Mouse (Mus musculus): ENCODE results near the gene Lins1.

Gene Lins1

GRCm38 (mm10) chr7:66702721-66703120, 13.0 kb downstream of the Lins1 start:
- TF ChIP-seq GATA4 (IDR thresholded peaks at IDR 0.05; ENCODE audit: insufficient replicate concordance, low read length), result no peak

GRCm38 (mm10) chr7:66704631-66705030, 14.9 kb downstream of the Lins1 start:
- no peak for TF ChIP-seq GATA4 (IDR thresholded peaks at IDR 0.05; ENCODE audit: insufficient replicate concordance, low read length)

- TF ChIP-seq GATA4 (IDR thresholded peaks at IDR 0.05; ENCODE audit: insufficient replicate concordance, low read length), result no peak
These were observed 21.5 kb downstream of the Lins1 start for GRCm38 (mm10) chr7:66711166-66711565.

GRCm38 (mm10) chr7:66724514-66724913, 34.8 kb downstream of the Lins1 start:
- TF ChIP-seq GATA4 (IDR thresholded peaks at IDR 0.05; ENCODE audit: insufficient replicate concordance, low read length), result no peak

GRCm38 (mm10) chr7:66724954-66725353, 35.3 kb downstream of the Lins1 start:
- no peak for TF ChIP-seq GATA4 (IDR thresholded peaks at IDR 0.05; ENCODE audit: insufficient replicate concordance, low read length)

GRCm38 (mm10) chr7:66728072-66728471, 38.4 kb downstream of the Lins1 start:
- TF ChIP-seq GATA4 (IDR thresholded peaks at IDR 0.05; ENCODE audit: insufficient replicate concordance, low read length), result no peak

GRCm38 (mm10) chr7:66729232-66729631, 39.5 kb downstream of the Lins1 start:
- TF ChIP-seq GATA4 (IDR thresholded peaks at IDR 0.05; ENCODE audit: insufficient replicate concordance, low read length), result no peak

DNA sequence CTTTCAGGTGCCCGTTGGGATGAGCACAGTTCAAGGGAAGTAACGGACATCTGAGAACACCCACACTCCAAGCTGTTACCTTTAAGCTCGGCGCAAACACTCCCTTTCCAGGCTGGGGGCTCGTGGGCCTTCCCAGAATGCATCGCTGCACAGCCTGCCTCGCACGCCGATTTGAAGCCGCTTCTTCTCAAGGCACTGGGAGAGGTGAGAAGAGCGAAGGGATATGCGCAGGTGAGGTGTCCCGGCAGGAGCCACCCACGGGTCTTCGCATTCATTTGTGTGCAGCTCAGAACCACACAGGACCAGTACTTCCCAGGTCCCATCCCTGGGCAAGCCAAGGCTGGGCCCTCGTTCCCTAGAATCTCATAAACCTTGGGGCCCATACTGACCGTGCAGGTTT, 43.7 kb downstream of the Lins1 start:
- TF ChIP-seq GATA4 (IDR thresholded peaks at IDR 0.05; ENCODE audit: insufficient replicate concordance, low read length), result no peak

- TF ChIP-seq GATA4 (IDR thresholded peaks at IDR 0.05; ENCODE audit: insufficient replicate concordance, low read length), result no peak
These were observed 44.2 kb downstream of the Lins1 start for GRCm38 (mm10) chr7:66733882-66734281.

GRCm38 (mm10) chr7:66734466-66734865, 44.8 kb downstream of the Lins1 start:
- TF ChIP-seq GATA4 (IDR thresholded peaks at IDR 0.05; ENCODE audit: insufficient replicate concordance, low read length), result no peak

DNA sequence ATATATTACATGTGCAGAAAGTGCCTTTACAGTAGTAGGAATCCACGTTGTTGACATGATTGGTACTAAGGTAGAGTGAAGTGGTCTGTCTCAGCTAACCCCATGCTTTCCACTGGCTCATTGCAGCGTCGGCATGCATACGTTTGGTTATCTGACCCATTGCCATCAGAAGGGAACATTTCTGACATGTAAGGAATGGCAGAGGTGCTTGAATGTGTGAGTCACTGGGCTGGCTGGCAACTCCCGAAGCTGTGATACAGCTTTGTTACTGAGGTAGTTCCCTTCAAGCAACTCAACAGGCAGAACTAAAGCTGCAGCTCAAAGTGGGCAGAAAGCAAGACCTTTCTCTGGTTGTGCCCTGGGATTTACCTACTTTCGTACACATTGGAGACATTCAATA, 45.3 kb downstream of the Lins1 start:
- no peak for TF ChIP-seq GATA4 (IDR thresholded peaks at IDR 0.05; ENCODE audit: insufficient replicate concordance, low read length)

DNA sequence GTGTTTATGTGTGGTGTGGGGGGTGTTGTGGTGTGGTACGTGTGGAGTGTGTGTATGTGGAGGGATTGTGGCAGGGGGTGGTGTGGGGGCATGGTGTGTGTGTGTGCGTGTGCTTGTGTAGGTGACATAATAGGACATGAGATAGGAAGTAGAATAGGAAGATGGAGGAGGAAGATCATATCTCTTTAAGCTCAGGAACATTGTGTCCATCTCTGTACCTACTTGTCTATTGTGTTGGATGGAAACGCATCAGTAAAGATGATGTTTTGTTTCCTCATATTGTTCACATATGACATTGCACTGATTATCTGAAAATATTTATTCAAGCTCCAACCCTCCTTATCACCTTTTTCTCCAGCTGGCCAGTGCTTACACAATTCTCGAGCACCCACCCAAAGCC, 47.7 kb downstream of the Lins1 start:
- no peak for TF ChIP-seq GATA4 (IDR thresholded peaks at IDR 0.05; ENCODE audit: insufficient replicate concordance, low read length)

DNA sequence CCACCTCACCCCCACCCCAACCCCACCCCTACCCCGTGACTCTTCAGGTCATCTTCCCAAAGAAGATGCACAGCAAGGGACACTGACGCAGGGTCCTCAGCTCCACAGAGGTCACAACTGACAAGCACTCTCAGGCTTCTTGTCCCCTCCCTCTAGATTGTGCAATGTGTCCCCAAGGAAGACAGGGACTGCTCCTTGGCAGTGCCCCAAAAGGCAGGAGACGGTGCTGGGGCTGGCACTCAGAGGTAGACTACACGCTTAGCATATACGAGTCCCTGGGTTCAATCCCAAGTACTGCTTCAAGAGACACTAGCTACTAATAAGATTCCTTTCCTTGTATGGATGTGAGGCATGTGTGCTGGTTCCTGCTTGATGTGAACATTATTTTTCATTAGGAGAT, 51.3 kb downstream of the Lins1 start:
- no peak for TF ChIP-seq GATA4 (IDR thresholded peaks at IDR 0.05; ENCODE audit: insufficient replicate concordance, low read length)

GRCm38 (mm10) chr7:66741412-66741811, 51.7 kb downstream of the Lins1 start:
- no peak for TF ChIP-seq GATA4 (IDR thresholded peaks at IDR 0.05; ENCODE audit: insufficient replicate concordance, low read length)

GRCm38 (mm10) chr7:66743377-66743781, 53.7 kb downstream of the Lins1 start, which contains the start of gene Cers3:
Gene Cers3, plus strand, starts transcription at chr7:66743504.
- no peak for TF ChIP-seq GATA4 (IDR thresholded peaks at IDR 0.05; ENCODE audit: insufficient replicate concordance, low read length)

DNA sequence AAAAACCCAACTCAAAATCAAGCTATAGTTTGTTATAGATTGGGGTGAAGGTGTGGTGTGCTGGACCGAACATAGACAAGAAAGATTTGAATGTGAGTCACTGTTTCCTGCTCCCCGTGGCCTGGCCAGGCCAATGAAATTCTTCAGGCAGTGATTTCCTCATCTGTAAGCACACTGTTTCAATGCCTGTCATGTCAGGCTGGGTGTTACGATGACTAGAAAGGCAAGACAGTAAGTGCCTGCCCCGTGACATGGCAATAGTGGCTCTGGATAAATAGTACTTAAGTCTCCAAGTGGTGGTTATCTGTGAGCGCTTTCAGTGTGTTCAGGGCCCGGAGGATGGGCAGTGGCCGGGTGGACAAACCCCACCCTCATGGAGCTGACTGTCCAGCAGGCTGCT, 57.3 kb downstream of the Lins1 start:
- TF ChIP-seq GATA4 (IDR thresholded peaks at IDR 0.05; ENCODE audit: insufficient replicate concordance, low read length), result no peak

GRCm38 (mm10) chr7:66749998-66750397, 60.3 kb downstream of the Lins1 start:
- no peak for TF ChIP-seq GATA4 (IDR thresholded peaks at IDR 0.05; ENCODE audit: insufficient replicate concordance, low read length)

DNA sequence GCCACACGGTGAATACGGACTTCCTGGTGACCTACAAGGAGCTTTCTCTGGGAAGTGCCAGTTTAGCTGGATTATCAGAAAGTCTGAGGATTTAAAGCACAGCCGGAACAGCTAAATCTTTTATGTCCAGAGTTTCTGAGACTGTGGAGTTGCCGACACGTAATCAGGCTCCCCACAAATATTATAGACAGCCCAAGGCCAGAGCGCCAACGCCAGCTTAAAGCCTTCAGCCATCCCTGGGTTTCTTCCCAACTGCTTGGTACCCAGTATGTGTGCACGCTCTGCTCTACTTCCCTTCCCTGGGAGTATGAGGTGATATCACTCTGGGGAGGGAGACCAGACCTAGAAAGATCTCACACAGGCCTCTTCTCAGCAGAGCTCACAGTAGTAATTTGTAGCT, 64.1 kb downstream of the Lins1 start:
- no peak for TF ChIP-seq GATA4 (IDR thresholded peaks at IDR 0.05; ENCODE audit: insufficient replicate concordance, low read length)
